Mouse (Mus musculus): ENCODE results near the gene Barx1. TPM values are rescaled to one million over a fixed set of nuclear protein-coding genes. Genes with fewer than 3 reads are reported as not detected.

The Barx1 gene
- polyA plus RNA-seq, 1 experiment from 2014 or later: 0.86 TPM

GRCm38 (mm10) chr13:48691991-48692390 lies 29.2 kb downstream of the Barx1 start:
- H3K9ac ChIP-seq: no peak overlapping the region
- H3K36me3 ChIP-seq (ENCODE audit: insufficient read depth): no peaks in the 10 kb centered on the region
- H3K27ac ChIP-seq (ENCODE audit: low read depth): no peak overlapping the region
- TF ChIP-seq CTCF (IDR thresholded peaks at IDR 0.05; ENCODE audit: low read depth): no peak
- peaks cover 13% of the 10 kb centered on the region for H3K4me1 ChIP-seq (ENCODE audit: insufficient read depth)
- no peak for DNase-seq
- H3K9me3 ChIP-seq (ENCODE audit: low read depth, low read length): no peaks in the 10 kb centered on the region
- ATAC-seq (ENCODE audit: insufficient read depth): no peak
- H3K4me3 ChIP-seq (ENCODE audit: low read depth, low read length): no peak overlapping the region
- no peak overlapping the region for H3K4me2 ChIP-seq
- H3K27me3 ChIP-seq (ENCODE audit: insufficient read depth, low read length): peaks cover 21% of the 10 kb centered on the region
- 57% methylated on average over 2 of the region's 2 CpGs for WGBS

- Histone ChIP-seq H3K9ac (no peak overlapping the region), H3K4me3 (ENCODE audit: low read depth, low read length) (no peak overlapping the region), H3K4me2 (peak overlapping the region; percentile 40; the same call in 1 of the 2 replicates), H3K36me3 (ENCODE audit: insufficient read depth) (no peaks in the 10 kb centered on the region), H3K27ac (ENCODE audit: low read depth) (peak overlapping the region; percentile 31), H3K9me3 (ENCODE audit: low read depth, low read length) (no peaks in the 10 kb centered on the region), H3K4me1 (ENCODE audit: insufficient read depth) (peaks cover 13% of the 10 kb centered on the region), H3K27me3 (ENCODE audit: insufficient read depth, low read length) (peaks cover 25% of the 10 kb centered on the region)
- peak; percentile 82 for ATAC-seq (ENCODE audit: insufficient read depth)
- DNase-seq: peak; percentile 79
- no peak for TF ChIP-seq CTCF (IDR thresholded peaks at IDR 0.05; ENCODE audit: low read depth)
- WGBS: 13% methylated on average over 27 of the region's 27 CpGs
Measured at GRCm38 (mm10) chr13:48694090-48695064, 31.6 kb downstream of the Barx1 start.

- no peaks in the 10 kb centered on the region for H3K27me3 ChIP-seq (ENCODE audit: insufficient read depth, low read length)
- H3K4me1 ChIP-seq (ENCODE audit: insufficient read depth): no peaks in the 10 kb centered on the region; the same call in 1 of the 2 replicates
- no peaks in the 10 kb centered on the region for H3K9me3 ChIP-seq (ENCODE audit: low read depth, low read length)
- DNase-seq (peak; percentile 52), ATAC-seq (ENCODE audit: insufficient read depth) (peak; percentile 76)
- WGBS: 4% methylated on average over 21 of the region's 21 CpGs
- no peaks in the 10 kb centered on the region for H3K36me3 ChIP-seq (ENCODE audit: insufficient read depth)
- H3K4me2 ChIP-seq: peak overlapping the region; percentile 63
- no peak overlapping the region for H3K27ac ChIP-seq (ENCODE audit: low read depth)
- H3K9ac ChIP-seq: peak overlapping the region; percentile 44
- H3K4me3 ChIP-seq (ENCODE audit: low read depth, low read length): peak overlapping the region; percentile 42
- TF ChIP-seq CTCF (IDR thresholded peaks at IDR 0.05; ENCODE audit: low read depth): no peak
Measured at GRCm38 (mm10) chr13:48706385-48706951, 43.7 kb downstream of the Barx1 start.

- Histone ChIP-seq H3K4me3 (ENCODE audit: low read depth, low read length) (no peak overlapping the region), H3K9me3 (ENCODE audit: low read depth, low read length) (no peaks in the 10 kb centered on the region), H3K4me2 (no peak overlapping the region), H3K27ac (ENCODE audit: low read depth) (no peak overlapping the region), H3K36me3 (ENCODE audit: insufficient read depth) (no peaks in the 10 kb centered on the region), H3K9ac (no peak overlapping the region), H3K27me3 (ENCODE audit: insufficient read depth, low read length) (no peaks in the 10 kb centered on the region), H3K4me1 (ENCODE audit: insufficient read depth) (no peaks in the 10 kb centered on the region)
- DNase-seq (no peak), ATAC-seq (ENCODE audit: insufficient read depth) (no peak)
- WGBS: 76% methylated on average over 2 of the region's 2 CpGs
- no peak for TF ChIP-seq CTCF (IDR thresholded peaks at IDR 0.05; ENCODE audit: low read depth)
Measured at GRCm38 (mm10) chr13:48712675-48713074, 49.9 kb downstream of the Barx1 start.

- Histone ChIP-seq H3K36me3 (ENCODE audit: insufficient read depth) (no peaks in the 10 kb centered on the region), H3K27me3 (ENCODE audit: insufficient read depth, low read length) (no peaks in the 10 kb centered on the region), H3K4me3 (ENCODE audit: low read depth, low read length) (no peak overlapping the region), H3K9ac (no peak overlapping the region), H3K4me1 (ENCODE audit: insufficient read depth) (no peaks in the 10 kb centered on the region), H3K27ac (ENCODE audit: low read depth) (no peak overlapping the region), H3K4me2 (no peak overlapping the region), H3K9me3 (ENCODE audit: low read depth, low read length) (no peaks in the 10 kb centered on the region)
- WGBS: 50% methylated on average over 4 of the region's 4 CpGs
- peak; percentile 77 for TF ChIP-seq CTCF (IDR thresholded peaks at IDR 0.05; ENCODE audit: low read depth)
- DNase-seq: no peak
- no peak for ATAC-seq (ENCODE audit: insufficient read depth)
Measured at GRCm38 (mm10) chr13:48716075-48716474, 53.3 kb downstream of the Barx1 start.

Other genes starting within 250 kb of the Barx1 start
- gene Zfp169, start 149.5 kb upstream of the Barx1 start, polyA plus RNA-seq (2014; fragmentation: Nextera tagmentation; extraction: Ambion mirVana): 5.2 and 5.3 TPM in 2 replicates
- gene A830005F24Rik, start 149.4 kb upstream of the Barx1 start, polyA plus RNA-seq (2014; fragmentation: Nextera tagmentation; extraction: Ambion mirVana): 0.83 and 1.8 TPM in 2 replicates
- 13.7 and 14.8 TPM in 2 replicates for gene Ptpdc1, start 37.3 kb upstream of the Barx1 start, polyA plus RNA-seq (2014; fragmentation: Nextera tagmentation; extraction: Ambion mirVana)
- 11.1 and 12.2 TPM in 2 replicates for gene Phf2, start 208.1 kb downstream of the Barx1 start, polyA plus RNA-seq (2014; fragmentation: Nextera tagmentation; extraction: Ambion mirVana)